Mouse (Mus musculus) macrophage (primary cell): ENCODE data around the gene Nav2. TPM values are rescaled to one million over a fixed set of nuclear protein-coding genes. Genes with fewer than 3 reads are reported as not detected.
A peak's percentile ranks its signal among the peaks of the same experiment; 100 is the strongest.

ENCODE experiments used
- H3K27ac ChIP-seq: fragments of 350-480 bp; formaldehyde crosslinking; 2 replicates; pipeline ENCODE4 v1.9.0; 2021
- H3K36me3 ChIP-seq: fragments of 350-480 bp; formaldehyde crosslinking; 2 replicates; pipeline ENCODE4 v1.9.0; 2021; ENCODE audit errors: inconsistent target
- H3K4me3 ChIP-seq: fragments of 350-480 bp; formaldehyde crosslinking; 2 replicates; pipeline ENCODE4 v1.9.0; 2021; ENCODE audit errors: inconsistent target
- H3K79me2 ChIP-seq: fragments of 350-480 bp; formaldehyde crosslinking; 2 replicates; pipeline ENCODE4 v1.9.0; 2021; ENCODE audit errors: inconsistent target
- WGBS: methylation state at CpG from one replicate; pipeline ENCODE4 v1.1.7; 2026; ENCODE audit warnings: inconsistent platforms; ENCODE audit not compliant: missing documents; 5-methylcytosine and 5-hydroxymethylcytosine counted together
- polyA plus RNA-seq: library from polyadenylated mRNA; stranded (reverse); fragments of 250-400 nt; gene quantifications from 3 replicates; pipeline ENCODE4 v1.2.4, GENCODE M21; 2018; ENCODE audit warnings: inconsistent platforms

Nav2 gene
- polyA plus RNA-seq, 1 experiment from 2014 or later, result 19.2 TPM

- Histone ChIP-seq H3K4me3 (no peak overlapping the region), H3K27ac (no peak overlapping the region), H3K79me2 (no peaks in the 10 kb centered on the region), H3K36me3 (no peaks in the 10 kb centered on the region)
- WGBS, result 76% methylated on average over 9 of the region's 9 CpGs
Observed at GRCm38 (mm10) chr7:48898416-48898815, 10.1 kb upstream of the Nav2 start.

GRCm38 (mm10) chr7:48900408-48901167 lies 7.9 kb upstream of the Nav2 start:
- H3K79me2 ChIP-seq, result no peaks in the 10 kb centered on the region
- WGBS, result 69% methylated on average over 8 of the region's 8 CpGs
- H3K36me3 ChIP-seq, result no peaks in the 10 kb centered on the region
- no peak overlapping the region for H3K4me3 ChIP-seq
- H3K27ac ChIP-seq, result no peak overlapping the region

DNA sequence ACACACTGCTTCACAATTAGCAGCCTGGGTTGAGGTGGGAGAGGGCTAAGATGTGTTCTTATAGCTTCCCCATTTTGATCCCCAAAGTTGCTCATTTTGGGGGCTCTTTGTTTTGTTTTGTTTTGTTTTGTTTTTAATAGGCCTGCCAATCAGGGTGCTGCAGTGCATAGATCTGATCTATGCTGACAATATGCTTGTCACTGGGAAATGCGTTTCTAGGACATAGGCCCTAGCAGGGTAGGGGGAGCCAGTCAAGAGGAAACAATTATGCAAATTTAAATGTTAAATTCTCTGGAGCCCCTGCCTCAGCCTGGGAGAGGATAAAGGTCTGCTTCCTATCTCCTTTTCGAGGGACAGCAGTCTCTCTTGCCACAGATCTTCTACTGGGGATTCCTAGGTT lies 6.1 kb upstream of the Nav2 start:
- Histone ChIP-seq H3K27ac (no peak overlapping the region), H3K36me3 (no peaks in the 10 kb centered on the region)
- 78% methylated on average over 2 of the region's 2 CpGs for WGBS

GRCm38 (mm10) chr7:48909342-48909671 lies 791 bp downstream of the Nav2 start:
- peak overlapping the region; percentile 69 for H3K27ac ChIP-seq

More for the DNA sequence above, 6.1 kb upstream of the Nav2 start:
- H3K4me3 ChIP-seq, result no peak overlapping the region
- H3K79me2 ChIP-seq, result no peaks in the 10 kb centered on the region

DNA sequence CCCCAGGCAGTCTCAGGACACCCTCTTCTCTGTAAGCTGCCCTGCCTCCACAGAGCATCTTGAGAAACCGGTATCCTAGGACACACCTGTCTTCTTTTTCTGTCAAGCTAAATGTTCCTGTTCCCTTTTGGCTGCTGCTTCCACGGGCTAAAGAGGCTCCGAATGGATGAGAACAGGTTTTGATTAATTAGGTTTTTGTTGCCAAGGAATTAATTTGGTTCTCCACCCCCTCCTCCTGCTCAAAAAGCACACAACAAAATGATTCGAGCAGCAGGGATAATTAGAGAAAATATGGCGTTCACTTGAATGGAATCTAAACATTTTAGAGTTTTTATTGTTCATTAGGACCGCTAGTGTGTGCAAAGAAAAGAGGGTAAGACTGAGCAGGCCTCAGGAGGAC lies 1.8 kb downstream of the Nav2 start:
- 95% methylated on average over 6 of the region's 6 CpGs for WGBS
- no peak overlapping the region for H3K27ac ChIP-seq
- no peak overlapping the region for H3K4me3 ChIP-seq
- no peaks in the 10 kb centered on the region for H3K79me2 ChIP-seq
- no peaks in the 10 kb centered on the region for H3K36me3 ChIP-seq

More at GRCm38 (mm10) chr7:48909342-48909671, 791 bp downstream of the Nav2 start:
- Histone ChIP-seq H3K4me3 (no peak overlapping the region; the same call in 1 of the 2 replicates), H3K79me2 (no peaks in the 10 kb centered on the region), H3K36me3 (no peaks in the 10 kb centered on the region)
- 19% methylated on average over 4 of the region's 4 CpGs for WGBS

GRCm38 (mm10) chr7:48911146-48911545 lies 2.6 kb downstream of the Nav2 start:
- no peaks in the 10 kb centered on the region for H3K79me2 ChIP-seq
- H3K27ac ChIP-seq, result no peak overlapping the region
- H3K36me3 ChIP-seq, result no peaks in the 10 kb centered on the region
- H3K4me3 ChIP-seq, result no peak overlapping the region

GRCm38 (mm10) chr7:48914630-48915506 lies 6.4 kb downstream of the Nav2 start:
- H3K4me3 ChIP-seq, result no peak overlapping the region
- no peak overlapping the region for H3K27ac ChIP-seq
- H3K36me3 ChIP-seq, result no peaks in the 10 kb centered on the region
- H3K79me2 ChIP-seq, result no peaks in the 10 kb centered on the region
- 98% methylated on average over 11 of the region's 12 CpGs for whole genome bisulfite sequencing

GRCm38 (mm10) chr7:48917463-48917862 lies 8.9 kb downstream of the Nav2 start:
- 57% methylated on average over 5 of the region's 5 CpGs for WGBS

DNA sequence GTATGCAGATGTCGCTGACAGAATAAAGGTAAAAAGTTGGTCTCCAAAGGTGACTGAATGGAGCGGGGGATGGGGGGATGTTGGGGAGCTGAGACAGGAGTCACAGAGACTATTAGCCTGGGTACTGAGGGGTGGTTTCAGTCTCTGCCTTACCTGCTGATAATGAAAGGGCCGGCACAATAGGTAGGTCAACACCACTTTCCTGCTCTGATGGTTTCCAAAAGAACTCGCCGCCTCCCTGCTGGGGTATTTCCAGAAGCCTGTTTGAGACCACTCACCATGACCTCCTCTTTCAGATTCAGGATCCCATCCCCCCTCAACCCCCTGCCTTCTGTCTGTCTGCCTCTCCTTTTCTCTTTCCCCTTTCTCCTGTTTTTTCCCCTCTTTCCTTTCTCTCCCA lies 9.5 kb downstream of the Nav2 start:
- Histone ChIP-seq H3K36me3 (no peaks in the 10 kb centered on the region), H3K4me3 (no peak overlapping the region), H3K27ac (no peak overlapping the region), H3K79me2 (no peaks in the 10 kb centered on the region)
- 98% methylated on average over 5 of the region's 5 CpGs for WGBS

More at GRCm38 (mm10) chr7:48917463-48917862, 8.9 kb downstream of the Nav2 start:
- no peaks in the 10 kb centered on the region for H3K79me2 ChIP-seq
- no peak overlapping the region for H3K27ac ChIP-seq
- H3K36me3 ChIP-seq, result no peaks in the 10 kb centered on the region
- no peak overlapping the region for H3K4me3 ChIP-seq

- H3K27ac ChIP-seq, result no peak overlapping the region
- H3K4me3 ChIP-seq, result no peak overlapping the region
- H3K79me2 ChIP-seq, result no peaks in the 10 kb centered on the region
- 80% methylated on average over 11 of the region's 11 CpGs for WGBS
- H3K36me3 ChIP-seq, result no peaks in the 10 kb centered on the region
Observed at GRCm38 (mm10) chr7:48918389-48918788, 9.9 kb downstream of the Nav2 start.

DNA sequence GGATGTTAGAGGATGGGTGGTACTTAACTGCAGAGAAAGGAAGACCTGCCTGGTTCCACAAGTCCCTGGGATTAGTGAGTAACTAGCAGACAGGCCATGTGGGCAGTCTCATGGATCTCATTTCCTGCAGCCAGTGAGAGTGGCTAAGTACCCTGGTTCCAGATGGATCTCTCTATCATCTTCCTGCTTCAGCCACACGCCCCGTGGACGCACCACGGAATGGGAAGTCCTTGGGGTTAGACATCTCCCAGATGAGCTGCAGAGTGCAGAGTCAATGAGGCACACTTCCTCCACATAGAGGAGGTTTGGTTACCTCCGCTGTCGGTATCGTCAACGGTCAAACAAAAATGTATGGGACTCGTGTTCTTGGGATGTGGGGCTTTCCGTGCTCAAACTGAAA lies 15.1 kb downstream of the Nav2 start:
- H3K4me3 ChIP-seq, result no peak overlapping the region

DNA sequence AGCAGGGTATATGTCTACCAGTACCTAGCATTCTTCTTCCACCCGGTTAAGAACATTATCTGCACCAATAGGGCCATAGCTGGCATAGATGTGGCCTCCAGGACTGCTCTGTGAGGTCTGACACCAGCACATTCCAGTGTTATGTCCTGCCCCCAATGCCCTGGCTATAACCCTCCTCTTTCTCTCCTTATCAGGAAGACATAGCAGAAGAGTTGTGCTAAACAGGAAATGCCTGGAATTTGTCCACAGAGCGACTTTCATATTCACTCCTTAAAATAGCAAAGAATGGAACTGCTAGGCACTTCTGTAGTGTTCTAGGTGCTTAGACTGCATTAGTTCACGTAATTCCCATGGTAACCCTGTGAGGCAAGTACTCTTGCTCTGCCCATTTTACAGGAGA lies 16.7 kb downstream of the Nav2 start:
- WGBS, result 81% methylated on average over 3 of the region's 3 CpGs
- no peaks in the 10 kb centered on the region for H3K36me3 ChIP-seq
- no peaks in the 10 kb centered on the region for H3K79me2 ChIP-seq
- H3K27ac ChIP-seq, result no peak overlapping the region
- H3K4me3 ChIP-seq, result no peak overlapping the region

More for the DNA sequence above, 15.1 kb downstream of the Nav2 start:
- H3K79me2 ChIP-seq, result no peaks in the 10 kb centered on the region
- H3K36me3 ChIP-seq, result no peaks in the 10 kb centered on the region
- H3K27ac ChIP-seq, result no peak overlapping the region
- 30% methylated on average over 10 of the region's 10 CpGs for WGBS

GRCm38 (mm10) chr7:48928364-48928763 lies 19.8 kb downstream of the Nav2 start:
- Histone ChIP-seq H3K4me3 (no peak overlapping the region), H3K27ac (no peak overlapping the region), H3K36me3 (no peaks in the 10 kb centered on the region), H3K79me2 (no peaks in the 10 kb centered on the region)
- 14% methylated on average over 3 of the region's 3 CpGs for WGBS

DNA sequence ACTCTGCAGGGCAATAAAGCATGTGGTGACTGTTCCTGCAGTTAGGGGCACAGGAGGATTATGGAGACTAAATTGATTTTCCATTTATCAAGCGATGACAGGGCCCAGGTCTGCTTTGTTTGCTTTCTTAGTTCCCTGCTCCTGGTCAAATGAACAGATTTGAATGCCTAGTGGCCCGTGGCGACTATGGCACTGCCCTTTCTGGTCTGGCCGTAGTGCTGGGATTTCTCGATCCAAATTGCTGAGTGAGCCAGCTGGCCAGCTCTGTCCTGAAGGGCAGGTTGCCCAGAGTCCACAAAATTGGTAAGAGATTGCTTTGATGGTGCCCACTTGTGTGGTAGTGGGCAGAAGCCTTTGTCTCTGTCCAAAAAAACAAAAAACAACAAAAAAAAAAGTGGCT lies 21.9 kb downstream of the Nav2 start:
- Histone ChIP-seq H3K36me3 (no peaks in the 10 kb centered on the region), H3K79me2 (no peaks in the 10 kb centered on the region), H3K4me3 (no peak overlapping the region), H3K27ac (no peak overlapping the region)
- 98% methylated on average over 5 of the region's 5 CpGs for WGBS

DNA sequence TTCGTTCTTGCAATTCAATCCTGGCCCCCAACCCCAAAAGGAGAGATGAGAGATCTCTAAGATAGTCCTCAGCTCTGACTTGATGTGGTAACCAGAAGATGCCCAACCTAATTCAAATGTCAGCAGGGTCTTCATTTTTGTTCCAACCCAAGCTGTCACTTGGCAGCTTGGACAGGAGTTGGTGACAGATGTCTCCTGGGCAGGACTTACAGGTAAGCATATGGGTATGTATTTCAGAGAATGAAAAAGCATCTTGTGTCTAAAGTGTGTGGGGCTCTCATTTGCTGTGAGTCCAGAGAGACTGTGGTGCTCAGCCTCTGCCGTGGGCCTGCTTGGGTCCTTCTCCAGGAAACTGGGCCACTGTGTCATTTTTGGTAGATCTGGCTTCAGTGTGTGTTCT lies 23.6 kb downstream of the Nav2 start:
- Histone ChIP-seq H3K79me2 (no peaks in the 10 kb centered on the region), H3K27ac (no peak overlapping the region), H3K36me3 (no peaks in the 10 kb centered on the region), H3K4me3 (no peak overlapping the region)
- 92% methylated on average over 2 of the region's 2 CpGs for WGBS
